Mouse (Mus musculus) gastrocnemius, postnatal 10 days (tissue): Measurements from ENCODE around the gene Rims1. TPM values are rescaled to one million over a fixed set of nuclear protein-coding genes. Genes with fewer than 3 reads are reported as not detected.

Experiments
- DNase-seq: peaks from one replicate; pipeline ENCODE4 v3.0.0; 2021; ENCODE audit warnings: mixed read lengths
- total RNA-seq, 2 experiments: library from RNA; stranded (reverse); gene quantifications; 2 replicates each; pipeline ENCODE4 v1.2.3; 2021

The Rims1 gene
- total RNA-seq, 2 experiments from 2014 or later, result 0.70 to 0.81 TPM

DNA sequence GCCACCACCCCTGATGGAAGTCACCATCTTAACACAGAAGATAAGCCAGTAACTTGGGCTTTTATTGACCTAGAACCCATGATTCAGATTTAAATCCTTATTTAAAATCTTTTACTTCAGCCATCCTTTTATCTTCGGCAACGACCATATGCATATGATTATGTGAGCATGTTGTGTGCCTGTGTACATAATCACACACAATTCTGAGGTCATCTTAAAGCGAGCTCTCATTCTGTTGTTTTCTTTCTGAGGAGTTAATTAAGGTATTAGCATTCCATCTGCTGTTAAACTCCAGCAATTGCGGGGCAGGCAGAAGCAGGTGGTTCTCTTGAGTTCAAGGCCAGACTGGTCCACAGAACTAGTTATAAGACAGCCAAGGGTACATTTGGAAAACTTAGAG lies 452.1 kb downstream of the Rims1 start:
- no peak for DNase-seq

DNA sequence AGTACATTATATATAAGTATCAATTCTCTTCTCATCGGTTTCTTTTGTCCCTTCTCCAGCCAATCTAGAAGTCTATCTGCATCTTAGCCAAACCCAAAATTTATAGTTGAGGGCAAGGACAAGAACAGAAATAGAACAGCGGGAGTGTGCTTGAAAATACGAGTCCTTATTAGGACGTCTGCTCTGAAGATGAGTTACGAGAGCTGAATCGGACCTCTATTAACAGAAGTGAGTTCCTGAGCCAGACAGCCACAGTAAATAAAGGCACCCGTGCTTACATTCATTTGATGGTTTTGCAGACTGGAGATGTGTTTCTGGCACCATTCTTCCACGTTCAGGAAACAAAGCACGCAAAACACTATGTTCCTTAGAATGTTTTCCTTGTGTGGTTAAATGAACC lies 466.9 kb downstream of the Rims1 start:
- no peak for DNase-seq

DNA sequence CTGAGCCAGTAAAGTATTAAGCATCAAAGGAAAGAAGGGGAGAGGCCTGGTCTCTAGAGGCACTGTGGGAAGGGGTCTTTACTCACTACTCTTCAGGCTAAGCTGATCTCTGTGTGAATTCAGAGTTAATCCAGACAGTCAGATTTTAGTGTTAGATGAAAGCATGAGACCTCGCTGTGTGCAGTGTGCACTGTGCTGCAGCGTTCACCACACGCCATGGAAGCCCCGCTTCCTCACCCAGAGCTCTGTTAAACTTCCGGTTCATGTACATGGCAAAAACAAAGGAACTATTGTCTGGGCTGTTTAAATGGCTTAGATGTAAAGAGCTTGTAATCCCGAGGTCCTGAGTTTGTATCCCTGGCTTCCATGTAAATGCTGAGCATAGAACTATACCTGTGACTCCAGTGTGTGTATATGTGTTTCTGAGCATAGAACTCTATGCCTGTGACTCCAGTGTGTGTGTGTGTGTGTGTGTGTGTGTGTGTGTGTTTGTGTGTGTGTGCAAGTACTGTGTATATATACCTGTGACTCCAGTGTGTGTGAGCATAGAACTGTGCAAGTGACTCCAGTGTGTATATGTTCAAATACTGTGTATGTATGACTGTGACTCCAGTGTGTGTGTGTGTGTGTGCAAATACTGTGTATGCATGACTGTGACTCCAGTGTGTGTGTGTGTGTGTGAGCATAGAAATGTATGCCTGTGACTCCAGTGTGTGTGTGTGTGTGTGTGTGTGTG lies 484.7 kb downstream of the Rims1 start:
- DNase-seq, result no peak

DNA sequence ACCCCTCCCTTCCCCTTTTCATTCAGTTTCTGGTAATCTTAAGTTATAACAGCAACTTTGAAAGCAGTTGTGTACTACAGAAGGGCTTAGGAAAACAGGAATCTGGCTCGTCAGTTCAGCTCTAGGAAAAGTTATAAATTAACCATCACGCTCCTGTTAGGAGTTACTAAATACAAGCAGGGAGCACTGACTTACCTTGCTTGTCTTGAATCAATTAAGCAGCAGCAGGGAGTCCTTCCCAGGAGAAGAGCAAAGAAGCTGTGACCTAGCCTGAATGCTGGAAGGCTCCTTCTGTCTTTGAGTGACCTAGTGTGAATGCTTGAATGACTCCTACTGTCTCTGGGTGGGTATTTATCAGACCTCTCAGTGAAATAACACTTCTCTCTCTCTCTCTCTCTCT lies 490.3 kb downstream of the Rims1 start:
- no peak for DNase-seq

DNA sequence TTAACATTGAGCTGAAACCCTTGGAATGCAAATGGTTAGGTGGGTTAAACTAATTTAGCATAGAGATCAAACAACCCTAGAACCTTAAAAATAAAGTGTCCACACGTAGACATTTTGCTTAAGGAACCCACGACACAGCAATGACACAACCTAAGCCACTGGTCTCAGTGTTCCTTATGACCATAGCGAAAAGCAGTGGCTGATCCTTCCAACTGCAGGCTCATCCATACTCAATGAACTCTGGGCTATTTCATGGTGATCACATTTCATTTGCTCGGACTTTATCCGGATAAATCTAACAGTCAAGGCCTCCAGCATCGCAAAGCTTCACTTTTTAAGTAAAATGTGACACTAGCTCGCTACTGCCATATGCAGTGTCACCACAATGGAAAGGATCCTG lies 494.3 kb downstream of the Rims1 start:
- DNase-seq, result no peak

DNA sequence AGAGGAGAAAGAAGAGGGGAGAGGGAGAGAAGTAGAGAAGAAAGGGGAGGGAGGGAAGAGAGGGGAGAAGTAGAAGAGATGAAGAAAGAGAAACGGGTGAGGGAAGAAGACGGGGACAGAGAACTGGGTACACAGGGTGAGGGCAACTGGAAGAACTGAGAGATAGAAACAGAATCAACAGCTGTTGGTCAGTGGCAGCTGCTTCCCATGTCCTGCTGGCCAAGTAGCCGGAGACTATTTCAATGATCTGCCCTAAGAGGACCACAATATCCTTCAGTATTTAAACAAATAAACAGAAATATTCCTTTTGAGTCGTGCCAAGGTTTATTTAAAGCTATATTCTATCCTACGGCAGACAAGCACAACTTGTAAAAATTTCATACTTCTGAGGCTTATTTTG lies 499.3 kb downstream of the Rims1 start:
- DNase-seq, result no peak

DNA sequence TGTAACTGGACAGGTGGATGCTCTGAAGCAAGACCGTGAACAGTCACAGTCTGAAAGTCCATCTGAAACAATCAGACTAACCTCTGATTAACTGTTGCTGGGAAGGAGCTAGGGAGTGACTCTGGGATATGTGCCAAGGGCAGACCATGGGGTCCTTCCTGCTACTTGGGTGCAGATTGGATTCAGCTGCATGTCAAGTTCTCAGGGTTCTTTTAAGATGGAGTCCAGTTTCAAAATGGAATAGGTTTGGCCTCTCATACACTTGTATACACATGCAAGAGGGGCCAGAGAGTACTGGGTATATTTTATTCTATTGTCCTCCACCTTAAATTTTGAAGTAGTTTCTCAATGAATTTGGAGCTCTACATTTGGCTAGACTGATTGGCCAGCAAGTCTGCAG lies 499.9 kb downstream of the Rims1 start:
- DNase-seq, result no peak

DNA sequence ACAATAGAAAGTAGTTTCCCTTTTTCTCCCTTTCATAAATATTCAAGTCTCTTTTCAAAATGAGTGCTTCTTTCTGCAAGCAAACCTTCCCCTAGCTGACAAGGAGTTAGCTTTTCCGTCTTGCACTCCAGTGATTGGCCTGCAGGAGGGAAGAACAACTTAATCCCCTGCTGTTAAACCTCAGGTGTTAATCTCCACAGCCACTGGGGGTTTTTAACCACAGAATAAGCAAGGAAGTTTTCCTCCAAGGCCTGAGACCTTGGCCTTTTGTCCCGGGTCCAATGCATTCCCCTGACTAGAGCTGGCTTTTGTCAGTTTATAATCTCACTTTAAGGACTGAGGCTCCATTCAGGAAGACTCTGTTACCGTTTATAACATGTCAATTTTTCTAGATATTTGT lies 511.8 kb downstream of the Rims1 start:
- DNase-seq, result no peak

DNA sequence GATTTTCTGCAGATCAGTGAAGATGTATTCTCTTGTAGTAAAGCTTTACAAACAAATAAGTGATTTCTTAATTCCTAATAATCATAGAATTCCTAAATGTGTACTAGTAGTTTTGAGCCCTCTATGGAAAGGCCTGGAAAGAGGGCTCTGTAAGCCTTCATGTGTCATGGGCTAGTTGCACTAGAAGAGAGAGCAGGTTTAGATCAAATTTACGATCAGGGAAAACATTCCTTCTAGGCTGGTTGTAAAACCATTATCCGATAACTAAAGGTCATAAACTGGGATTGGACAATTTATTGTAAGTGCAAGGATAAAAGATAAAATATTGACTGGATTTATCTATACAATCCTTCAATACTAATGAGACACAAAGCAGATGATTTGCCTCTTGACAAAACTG lies 512.5 kb downstream of the Rims1 start:
- no peak for DNase-seq

DNA sequence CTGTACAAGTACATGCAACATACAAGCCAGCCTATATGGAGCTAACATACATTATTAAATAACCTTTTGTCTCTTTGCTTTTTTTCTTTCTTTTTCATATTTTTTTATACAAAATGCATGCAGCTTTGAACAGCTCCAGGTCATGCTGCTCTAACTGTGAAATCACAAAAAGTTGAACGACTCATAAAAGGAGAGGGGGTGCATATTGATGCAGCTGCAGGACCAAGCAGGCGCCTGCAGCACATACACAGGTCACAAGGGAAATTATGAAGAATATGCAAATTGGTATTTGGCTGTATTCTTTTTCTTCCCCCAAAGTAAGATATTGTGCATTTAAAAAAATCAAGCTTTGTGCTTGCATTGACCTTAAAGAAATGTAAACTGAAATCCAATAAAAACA lies 519.0 kb downstream of the Rims1 start:
- no peak for DNase-seq

DNA sequence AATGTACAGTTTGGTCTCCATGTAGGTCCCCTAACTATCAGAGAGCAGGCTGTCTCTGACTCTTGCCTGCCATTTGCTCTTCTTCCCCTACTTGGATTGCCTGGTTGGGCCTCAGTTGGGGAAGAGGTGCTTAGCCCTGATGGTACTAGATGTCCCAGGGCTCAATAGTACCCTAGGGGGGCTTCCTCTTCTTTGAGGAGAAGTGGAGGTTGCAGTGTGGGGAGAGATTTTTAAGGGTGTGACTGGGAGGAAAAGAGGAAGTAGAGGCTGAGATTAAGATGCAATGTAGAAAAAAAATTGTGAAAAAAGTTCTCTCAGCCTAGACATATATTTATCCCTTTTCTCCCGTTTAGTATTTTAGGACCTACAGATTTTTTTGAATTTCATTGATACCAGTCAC lies 525.8 kb downstream of the Rims1 start:
- DNase-seq, result no peak

DNA sequence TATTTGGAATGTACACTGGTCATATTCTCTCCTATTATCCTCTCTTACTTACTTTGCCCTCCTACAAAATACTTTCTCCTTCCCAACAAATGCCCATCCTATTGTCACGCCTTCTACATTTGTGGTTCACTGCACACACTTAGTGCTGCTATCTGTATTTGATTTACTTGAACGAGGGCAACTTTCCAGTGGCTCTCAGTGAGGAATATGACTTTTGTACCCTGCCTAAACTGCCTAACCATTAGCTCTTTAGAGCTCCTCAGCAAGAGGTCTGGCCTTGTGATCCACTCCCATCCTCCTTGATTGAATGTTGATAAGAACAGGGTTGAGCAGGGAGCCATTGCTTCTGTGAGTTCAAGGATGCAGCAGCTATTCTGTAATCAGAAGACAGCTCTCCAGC lies 531.7 kb downstream of the Rims1 start:
- DNase-seq, result no peak

DNA sequence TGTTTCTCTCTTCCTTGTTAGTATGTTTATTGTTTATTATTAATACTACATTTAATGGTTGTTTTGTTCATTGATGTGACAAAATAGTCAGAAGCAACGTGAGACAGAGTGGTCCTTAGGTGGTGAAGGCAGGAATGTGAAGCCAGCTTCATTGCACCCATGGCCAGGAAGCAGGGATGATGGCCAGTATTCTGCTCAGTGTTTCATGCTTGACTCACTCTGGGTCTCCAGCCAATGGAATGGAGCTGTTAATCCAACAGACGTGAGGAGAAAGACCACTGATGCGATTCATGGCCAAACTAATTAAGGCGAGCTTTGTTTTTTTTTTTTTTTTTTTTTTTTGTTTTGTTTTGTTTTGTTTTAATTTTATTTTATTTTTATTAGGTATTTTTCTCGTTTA lies 535.7 kb downstream of the Rims1 start:
- no peak for DNase-seq

DNA sequence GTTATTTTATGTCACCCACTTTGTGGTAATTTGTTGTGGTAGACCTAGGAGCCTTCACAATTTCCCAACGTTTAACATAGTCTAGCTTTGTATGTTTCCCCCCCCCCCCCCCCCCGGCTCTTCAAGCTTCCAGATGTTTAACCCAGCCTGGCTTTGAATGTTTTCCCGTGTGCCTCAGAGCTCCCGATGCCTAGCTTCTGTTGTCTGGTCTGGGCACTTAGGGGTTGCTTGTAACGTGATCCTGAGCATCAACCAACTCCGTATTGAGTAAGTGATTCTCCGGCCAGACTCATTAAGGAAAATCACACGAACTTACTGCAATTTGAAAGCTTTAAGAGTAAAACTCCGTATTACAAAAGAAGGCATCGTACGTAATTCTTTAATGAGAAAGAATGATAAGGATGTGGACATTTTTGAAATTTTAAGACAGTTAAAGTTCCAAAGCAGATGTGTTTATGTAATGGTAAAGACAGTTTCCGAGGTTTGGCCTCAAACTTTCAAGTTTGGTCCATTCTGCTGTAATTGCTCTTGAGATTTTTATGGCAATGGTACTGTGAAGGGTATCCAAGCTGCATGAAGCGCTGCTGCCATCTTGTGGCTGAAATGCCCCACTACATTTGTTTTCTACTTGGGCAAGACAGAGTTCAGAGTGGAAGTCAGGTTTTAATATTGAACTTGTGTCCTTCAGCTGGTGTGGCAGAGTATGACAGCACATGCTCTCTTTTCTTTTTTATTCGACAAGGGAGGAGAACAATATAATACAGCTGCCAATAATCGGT lies 537.0 kb downstream of the Rims1 start:
- DNase-seq, result peak; percentile 75

DNA sequence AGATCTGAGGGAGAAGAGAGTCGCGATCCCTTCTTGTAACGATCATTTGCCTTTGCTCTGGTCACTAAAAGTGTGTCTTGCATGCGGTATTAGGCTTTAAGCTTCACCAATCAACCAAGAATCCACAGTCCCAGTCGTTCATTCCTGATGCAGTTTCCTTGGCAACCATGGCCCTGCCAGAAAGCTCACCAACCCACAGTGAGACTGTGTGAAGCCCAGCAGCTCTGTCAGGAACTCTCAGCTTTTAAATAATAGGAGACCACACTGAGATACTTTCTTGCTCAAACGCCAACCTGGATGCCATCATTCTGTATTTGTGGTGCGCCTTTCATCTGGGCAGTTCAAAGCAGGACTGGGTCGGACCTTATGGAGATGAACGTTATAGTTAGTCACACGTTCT lies 539.3 kb downstream of the Rims1 start:
- DNase-seq, result no peak

DNA sequence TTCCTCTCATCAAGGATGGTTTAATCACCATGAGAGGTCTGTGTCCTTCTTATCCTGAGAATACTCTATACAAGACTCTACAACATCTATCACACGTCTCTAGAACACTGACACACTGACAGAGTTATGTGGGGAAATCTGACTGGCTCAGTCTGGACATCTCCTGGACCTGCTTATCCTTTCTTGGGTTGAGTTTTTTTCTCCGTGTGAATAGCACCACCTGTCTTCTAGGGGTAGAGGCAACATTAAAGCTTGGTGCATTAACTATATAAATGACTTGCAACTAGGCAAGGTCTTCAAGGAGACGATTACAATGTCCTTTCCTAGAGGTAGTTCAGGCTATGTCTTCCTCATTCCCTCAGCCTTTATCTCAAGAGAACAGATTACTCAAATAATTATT lies 540.3 kb downstream of the Rims1 start:
- no peak for DNase-seq

DNA sequence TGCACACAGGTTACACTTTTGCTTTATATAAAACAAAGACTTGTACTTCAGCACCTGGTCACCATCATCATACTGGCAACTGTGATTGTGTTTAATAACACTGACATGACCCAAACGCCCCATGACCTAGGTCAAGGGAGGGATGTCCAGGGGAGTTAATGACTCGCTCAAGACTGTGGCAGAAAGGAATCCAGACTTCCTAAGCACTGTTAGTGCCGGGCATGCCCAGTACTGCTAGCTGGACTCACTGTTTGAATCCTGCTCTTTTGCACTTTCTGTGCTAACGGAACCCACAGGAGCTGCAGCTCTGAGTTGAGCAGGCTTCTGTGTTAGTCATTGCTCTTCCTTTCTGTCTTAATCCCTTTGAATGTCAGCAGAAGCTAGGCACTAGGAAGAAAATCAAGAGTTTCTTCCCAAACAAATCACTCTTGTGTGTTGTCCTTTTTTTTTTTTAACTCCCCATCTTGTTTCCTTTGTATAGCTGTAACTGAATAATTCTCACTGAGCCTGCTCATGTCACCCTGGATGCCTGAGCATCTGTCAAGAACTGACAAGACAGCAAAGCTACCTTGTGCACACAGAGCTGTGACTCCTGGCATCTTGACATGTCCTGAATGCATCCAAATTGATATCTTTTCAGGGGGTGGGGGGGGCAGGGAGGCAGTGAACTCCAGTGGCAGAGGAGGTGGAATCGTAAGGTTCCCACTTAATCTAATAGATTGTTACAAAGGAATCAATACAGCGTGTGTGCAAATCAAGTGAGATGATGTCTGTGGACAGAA lies 543.4 kb downstream of the Rims1 start:
- no peak for DNase-seq

DNA sequence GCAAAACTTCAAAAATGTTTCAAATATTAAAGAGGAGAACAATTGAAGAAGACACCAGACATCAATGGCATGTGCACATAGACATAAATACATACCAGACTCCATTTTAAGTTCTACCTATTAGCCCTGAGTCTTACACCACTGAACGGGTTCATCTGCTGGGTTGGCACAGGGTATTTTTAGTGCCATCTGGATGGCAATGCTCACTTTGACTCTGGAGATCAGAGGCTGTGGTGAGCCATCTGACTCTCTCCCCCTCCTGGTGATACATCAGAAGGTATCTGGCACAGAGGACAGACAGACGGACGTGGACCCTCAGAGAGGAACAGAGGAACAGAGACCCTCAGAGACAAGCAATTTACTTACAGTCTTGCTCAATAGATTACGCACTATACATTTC lies 544.1 kb downstream of the Rims1 start:
- no peak for DNase-seq

DNA sequence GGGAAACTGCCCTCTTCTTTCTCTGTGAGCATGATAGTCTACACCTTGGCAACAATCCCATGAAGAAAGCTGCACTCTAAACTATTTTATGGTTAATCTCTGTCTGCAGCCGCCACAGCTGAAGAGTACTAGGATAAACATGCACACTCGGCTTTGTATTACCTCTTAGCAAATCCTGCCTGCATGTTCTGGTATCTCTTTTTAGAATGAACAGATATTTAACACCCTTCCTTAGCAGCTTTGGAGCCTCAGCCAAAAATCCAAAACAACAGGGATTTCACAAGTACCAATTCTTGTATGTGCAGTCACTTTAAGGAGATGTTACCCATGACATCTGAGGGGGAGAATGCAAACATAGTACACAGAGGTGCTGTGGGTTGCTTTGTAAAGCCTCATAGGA lies 545.5 kb downstream of the Rims1 start:
- no peak for DNase-seq

DNA sequence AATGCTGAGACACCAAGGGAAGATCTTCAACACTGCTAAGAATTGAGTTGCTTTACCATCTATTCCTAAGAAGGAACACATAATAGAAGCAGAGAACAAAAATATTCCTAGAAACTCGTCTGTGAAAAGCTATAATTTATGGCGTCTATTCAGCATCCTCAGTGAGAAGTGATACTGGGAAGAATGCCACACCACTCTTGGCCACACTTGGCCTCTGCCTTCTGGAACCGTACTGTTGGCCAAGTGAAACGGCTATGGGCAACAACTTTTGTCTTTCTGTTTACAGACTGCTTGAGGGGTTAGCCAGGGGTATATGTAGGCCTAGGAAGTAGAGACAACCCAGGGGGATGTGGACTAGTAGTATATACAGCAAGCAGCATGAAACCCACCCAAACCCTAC lies 547.4 kb downstream of the Rims1 start:
- no peak for DNase-seq

DNA sequence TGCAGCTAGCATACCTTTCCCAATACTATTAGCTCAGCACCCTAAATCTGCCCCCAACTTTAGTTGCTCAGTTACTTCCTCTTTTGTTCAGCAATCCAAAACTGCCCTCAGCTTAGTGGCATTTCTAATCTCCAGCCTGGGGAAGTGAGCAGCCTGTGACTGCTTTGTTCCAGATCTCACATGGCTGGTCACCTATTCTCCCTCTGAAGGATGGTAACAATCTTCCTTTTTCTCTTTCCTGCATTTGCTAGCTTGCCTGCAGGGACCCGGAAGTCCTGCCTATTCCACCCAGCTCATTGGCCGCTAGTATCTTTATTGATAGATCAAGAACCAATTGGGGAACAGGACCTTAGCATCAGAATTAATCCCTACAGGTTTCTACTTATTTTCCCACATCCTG lies 551.5 kb downstream of the Rims1 start:
- no peak for DNase-seq

DNA sequence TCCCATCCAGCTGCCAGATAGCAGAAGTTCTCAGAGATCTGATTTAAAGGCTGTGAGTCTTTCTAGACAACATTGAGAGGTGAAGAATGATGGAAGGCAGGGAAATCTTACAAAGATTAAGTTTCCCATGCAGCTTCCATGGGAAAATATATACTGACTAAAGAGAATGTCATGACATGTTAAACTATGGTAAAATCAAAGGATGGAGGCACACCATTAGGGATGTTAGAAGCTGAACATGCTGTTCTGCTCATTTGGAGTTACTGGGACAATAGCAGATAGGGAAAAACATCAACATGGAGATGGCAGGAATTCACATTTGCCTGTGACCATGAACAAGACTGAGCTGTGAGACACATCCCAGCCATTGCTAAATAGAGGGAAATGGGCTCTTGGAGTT lies 552.9 kb downstream of the Rims1 start:
- DNase-seq, result no peak

DNA sequence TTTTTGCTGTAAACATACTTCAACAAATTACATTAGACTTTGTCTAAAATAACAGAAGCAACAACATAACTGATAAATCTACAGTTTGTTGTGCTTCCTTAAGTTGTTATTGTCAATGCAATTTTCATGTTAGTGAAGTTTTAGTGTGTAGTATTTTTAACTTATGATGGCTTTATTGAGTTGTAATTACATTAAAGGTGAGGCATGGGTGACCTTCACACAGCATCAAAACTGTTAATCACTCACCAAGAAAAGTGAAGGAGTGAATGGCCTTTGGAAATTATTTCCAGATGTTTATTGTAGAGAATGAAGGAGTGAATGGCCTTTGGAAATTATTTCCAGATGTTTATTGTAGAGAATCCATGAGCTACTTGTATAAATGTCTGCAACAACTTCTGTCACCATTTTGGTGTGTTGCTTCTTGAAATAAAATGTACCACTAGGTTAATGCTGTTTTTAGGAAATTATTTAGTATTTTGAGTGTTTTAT lies 556.9 kb downstream of the Rims1 start:
- no peak for DNase-seq
